Mouse (Mus musculus) stomach, postnatal 0 days (tissue): ENCODE results near the gene Xlr3b.

ENCODE experiments used
- CTCF ChIP-seq: IDR thresholded peaks from 2 replicates; pipeline ENCODE4 v1.5.1; 2016; ENCODE audit warnings: antibody characterized with exemption, low read depth, mild to moderate bottlenecking, moderate library complexity
- EP300 ChIP-seq: optimal IDR thresholded peaks from 2 replicates; pipeline ENCODE3; 2016; ENCODE audit warnings: antibody characterized with exemption

DNA sequence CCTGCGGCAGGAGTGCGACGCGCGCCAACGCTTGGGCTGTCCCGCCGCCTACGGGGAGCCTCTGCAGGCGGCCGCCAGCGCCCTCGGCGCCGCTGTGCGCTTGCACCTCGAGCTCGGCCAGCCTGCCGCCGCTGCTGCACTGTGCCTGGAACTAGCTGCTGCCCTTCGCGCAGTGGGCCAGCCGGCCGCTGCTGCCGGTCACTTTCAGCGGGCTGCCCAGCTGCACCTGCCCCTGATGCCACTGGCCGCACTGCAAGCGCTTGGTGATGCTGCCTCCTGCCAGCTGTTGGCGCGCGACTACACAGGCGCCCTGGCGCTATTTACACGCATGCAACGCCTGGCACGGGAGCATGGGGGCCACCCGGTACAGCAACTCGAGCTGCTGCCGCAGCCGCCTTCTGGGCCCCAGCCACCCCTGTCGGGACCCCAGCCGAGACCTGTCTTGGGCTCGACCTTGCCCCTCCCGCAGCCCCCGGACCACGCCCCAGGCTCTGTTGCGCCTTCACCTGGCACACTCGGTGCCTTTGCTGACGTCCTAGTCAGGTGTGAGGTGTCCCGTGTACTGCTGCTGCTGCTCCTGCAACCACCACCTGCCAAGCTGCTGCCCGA, 36.7 kb downstream of the Xlr3b start:
- TF ChIP-seq CTCF (peak; percentile 41; the same call in 1 of the 2 replicates), EP300 (no peak)
